Mouse (Mus musculus): Measurements from ENCODE around the gene Thoc3. TPM values are rescaled to one million over a fixed set of nuclear protein-coding genes. Genes with fewer than 3 reads are reported as not detected.

Thoc3 gene
- 77.1 and 98.4 TPM in 2 replicates for polyA plus RNA-seq (2012; ENCODE audit: low replicate concordance)

DNA sequence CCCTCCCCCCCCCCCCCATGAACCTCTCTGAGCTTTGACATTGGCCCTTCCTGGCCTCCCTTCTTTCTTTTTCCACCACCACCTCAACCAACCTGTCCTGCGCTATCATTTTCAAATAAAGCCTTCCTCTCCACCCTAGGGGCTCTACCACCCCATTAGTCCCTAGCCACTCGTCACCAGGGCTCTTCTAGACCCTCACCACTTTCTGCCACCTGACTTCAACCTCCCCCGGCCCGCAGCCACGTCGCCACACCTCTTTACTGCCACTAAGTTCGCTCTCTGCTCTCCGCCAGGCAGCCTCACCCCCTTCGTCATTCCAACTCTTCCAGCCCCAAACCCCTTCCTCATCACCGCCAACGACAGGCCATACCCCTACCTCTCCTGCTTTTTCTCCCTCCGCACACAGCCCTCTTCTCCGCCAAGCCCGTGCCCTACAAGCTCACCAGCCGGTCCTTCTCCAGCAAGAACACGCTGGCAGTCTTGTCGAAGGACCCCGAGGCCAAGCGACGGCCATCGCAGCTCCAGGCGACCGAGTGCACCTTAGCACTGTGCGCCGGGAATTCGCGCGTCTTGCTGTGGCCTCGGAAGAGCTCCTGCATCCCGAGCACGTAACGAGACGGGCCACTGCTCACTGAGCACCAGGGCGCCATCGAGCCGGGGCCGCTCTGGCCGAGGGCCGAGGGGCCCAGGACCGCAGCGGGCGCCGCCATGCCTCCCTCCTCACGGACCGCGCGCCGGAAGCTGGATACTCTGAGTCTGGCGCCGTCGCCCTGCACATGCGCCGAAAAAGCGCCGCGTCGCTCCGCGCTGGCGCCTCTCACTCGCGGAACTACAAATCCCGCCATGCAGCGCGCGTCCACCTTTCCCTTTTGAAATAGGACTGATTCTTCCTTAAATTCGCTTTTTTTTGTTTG lies at the start of gene Thoc3:
Gene Thoc3, minus strand, starts transcription at position 752 of the 914 bp plus-strand sequence.

DNA sequence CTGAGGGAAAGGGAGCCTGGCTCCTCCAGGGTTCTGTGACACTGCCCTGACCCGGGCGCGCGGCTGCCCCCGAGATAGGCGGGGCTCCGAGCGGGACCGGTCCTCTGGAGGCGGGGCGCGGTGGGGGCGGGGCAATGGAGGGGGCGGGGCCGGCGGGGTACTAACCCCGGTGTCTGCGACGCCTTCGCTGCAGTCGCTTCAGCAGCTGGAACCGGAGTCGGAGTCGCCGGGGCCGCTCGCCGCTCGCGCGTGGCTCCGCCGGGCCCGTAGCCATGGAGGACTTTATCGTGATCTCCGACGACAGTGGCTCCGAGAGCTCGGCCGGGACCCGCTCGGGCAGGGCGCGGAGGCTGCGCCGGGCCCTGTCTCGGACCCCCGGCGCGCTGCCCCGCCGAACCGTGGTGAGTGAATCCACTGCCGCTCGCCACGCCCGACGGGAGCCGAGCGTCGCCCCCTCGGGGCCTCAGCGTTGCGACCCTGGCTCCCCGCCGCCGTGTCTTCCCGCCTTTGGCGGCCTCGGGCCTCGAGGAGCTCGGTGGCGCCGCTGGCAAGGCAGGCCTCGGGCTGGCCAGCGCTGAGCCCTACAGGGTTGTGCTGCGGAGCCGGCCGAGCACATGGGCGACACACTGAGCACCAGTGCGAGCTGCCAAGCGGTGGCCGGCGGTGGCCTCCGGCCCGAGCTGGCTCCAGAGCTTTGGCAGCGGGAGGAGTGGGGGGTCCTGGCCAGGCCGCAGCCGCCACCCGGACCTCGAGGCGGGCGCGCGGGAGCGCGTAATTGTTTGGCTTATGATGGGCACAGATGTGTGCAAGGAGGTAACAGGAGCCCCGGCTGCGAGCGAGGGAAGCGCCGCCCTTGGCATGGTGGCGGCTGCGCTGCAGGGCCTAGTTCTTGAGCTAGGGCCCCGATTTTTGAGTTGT lies 35.2 kb upstream of the Thoc3 start, which contains the start of gene Simc1:
Gene Simc1, plus strand, starts transcription at position 176 of the 918 bp plus-strand sequence.

Other genes with a start within 250 kb of the Thoc3 start
- 2.2 and 3.2 TPM in 2 replicates for gene Cplx2, start 97.5 kb downstream of the Thoc3 start, polyA plus RNA-seq (2012; ENCODE audit: low replicate concordance)
- gene Simc1, start 34.9 kb upstream of the Thoc3 start, polyA plus RNA-seq (2012; ENCODE audit: low replicate concordance): 4.6 and 5.4 TPM in 2 replicates
- gene 4833439L19Rik, start 96.6 kb upstream of the Thoc3 start, polyA plus RNA-seq (2012; ENCODE audit: low replicate concordance): 18.6 and 39.3 TPM in 2 replicates
- gene Arl10, start 106.2 kb upstream of the Thoc3 start, polyA plus RNA-seq (2012; ENCODE audit: low replicate concordance): 4.3 and 5.5 TPM in 2 replicates
- gene Nop16, start 121.2 kb upstream of the Thoc3 start, polyA plus RNA-seq (2012; ENCODE audit: low replicate concordance): 14.1 and 16.2 TPM in 2 replicates
- gene Higd2a, start 121.4 kb upstream of the Thoc3 start, polyA plus RNA-seq (2012; ENCODE audit: low replicate concordance): 6.4 and 56.9 TPM in 2 replicates
- gene Cltb, start 142.5 kb upstream of the Thoc3 start, polyA plus RNA-seq (2012; ENCODE audit: low replicate concordance): 40.3 and 97.6 TPM in 2 replicates
- gene Faf2, start 152.9 kb upstream of the Thoc3 start, polyA plus RNA-seq (2012; ENCODE audit: low replicate concordance): 8.7 and 14.0 TPM in 2 replicates
- gene Rnf44, start 225.1 kb upstream of the Thoc3 start, polyA plus RNA-seq (2012; ENCODE audit: low replicate concordance): 469 and 478 TPM in 2 replicates
- gene Cdhr2, start 232.6 kb upstream of the Thoc3 start, polyA plus RNA-seq (2012; ENCODE audit: low replicate concordance): not detected in 2 replicates

Data from leukemia stem cell, adult 10-12 weeks (primary cell).